Mouse (Mus musculus): ENCODE measurements at regions not wholly inside any gene's neighbourhood (a gene's known extent, or its start where the extent isn't known, plus 50 kb on each side); places are given as distances from the start of the nearest gene placed in this dataset.

DNA sequence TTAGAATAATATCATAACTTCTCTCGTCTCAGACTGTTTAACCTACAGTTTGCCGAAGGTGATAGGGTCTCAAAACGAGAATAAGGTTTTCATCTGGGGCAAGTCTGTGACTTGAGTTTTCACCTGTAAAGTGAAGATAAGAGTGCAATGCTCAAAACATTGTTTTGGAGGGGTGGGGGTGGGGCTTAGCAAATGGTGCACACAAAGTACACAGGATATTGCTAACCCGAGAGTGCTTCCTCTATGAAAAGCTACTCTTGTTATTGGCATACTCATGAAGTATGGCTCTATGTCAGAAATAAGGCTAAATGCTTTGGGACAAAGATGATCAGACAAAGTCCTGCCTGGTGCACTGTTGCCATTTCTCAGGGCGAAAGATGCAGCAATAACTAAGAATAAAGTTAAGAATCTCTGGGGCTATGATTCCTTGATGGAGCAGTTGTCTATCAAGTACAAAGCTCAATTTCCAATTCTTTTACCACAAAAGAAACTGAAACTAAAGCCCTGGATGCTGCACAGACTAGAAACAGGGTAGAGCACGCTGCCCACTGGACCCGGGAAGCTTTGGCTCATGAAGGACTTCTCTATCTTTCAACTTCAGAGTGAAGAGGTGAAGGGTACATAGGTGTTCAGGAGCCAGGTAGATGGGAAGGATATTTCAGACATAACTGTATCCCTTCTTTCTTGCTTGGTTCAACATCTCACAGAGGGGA is 350.2 kb downstream of the Foxo1 start:
- TF ChIP-seq GATA1 (IDR thresholded peaks at IDR 0.05; ENCODE audit: borderline replicate concordance, low read length) (no peak), CTCF (IDR thresholded peaks at IDR 0.05; ENCODE audit: low read depth, low read length) (no peak)
